Mouse (Mus musculus) MEL (cell line): ENCODE data around the gene Tbx3.

Experiments
- CTCF ChIP-seq, 3 experiments: IDR thresholded peaks in 2 of 3; conservative IDR thresholded peaks in 1 of 3; 2 replicates each; pipeline ENCODE4 v1.5.1; 2011 to 2012; ENCODE audit warnings: low read length in 3 of 3, low read depth in 2 of 3, mild to moderate bottlenecking in 2 of 3, improper control_type of control experiment in 1 of 3, inconsistent platforms in 1 of 3, mixed read lengths in 1 of 3, moderate library complexity in 1 of 3; ENCODE audit not compliant: control insufficient read depth in 1 of 3, insufficient read depth in 1 of 3, poor library complexity in 1 of 3, severe bottlenecking in 1 of 3
- EP300 ChIP-seq, 2 experiments: IDR thresholded peaks; 2 replicates each; pipeline ENCODE4 v1.6.1; 2011; ENCODE audit warnings: improper control_type of control experiment in 2 of 2, low read length in 2 of 2, low read depth in 1 of 2, mild to moderate bottlenecking in 1 of 2
- RCOR1 ChIP-seq: IDR thresholded peaks from 2 replicates; pipeline ENCODE4 v1.6.1; 2012; ENCODE audit warnings: low read depth, mild to moderate bottlenecking, inconsistent platforms, low read length, improper control_type of control experiment
- TBP ChIP-seq: IDR thresholded peaks from 2 replicates; pipeline ENCODE4 v1.8.0; 2011; ENCODE audit warnings: low read depth, low read length, improper control_type of control experiment
- TCF12 ChIP-seq: IDR thresholded peaks from 2 replicates; pipeline ENCODE4 v1.6.1; 2014; ENCODE audit warnings: low read depth, mild to moderate bottlenecking, inconsistent platforms, low read length, improper control_type of control experiment, moderate library complexity
- ZNF384 ChIP-seq: IDR thresholded peaks from 2 replicates; pipeline ENCODE4 v1.6.1; 2012; ENCODE audit warnings: low read depth, mild to moderate bottlenecking, inconsistent platforms, low read length, improper control_type of control experiment

DNA sequence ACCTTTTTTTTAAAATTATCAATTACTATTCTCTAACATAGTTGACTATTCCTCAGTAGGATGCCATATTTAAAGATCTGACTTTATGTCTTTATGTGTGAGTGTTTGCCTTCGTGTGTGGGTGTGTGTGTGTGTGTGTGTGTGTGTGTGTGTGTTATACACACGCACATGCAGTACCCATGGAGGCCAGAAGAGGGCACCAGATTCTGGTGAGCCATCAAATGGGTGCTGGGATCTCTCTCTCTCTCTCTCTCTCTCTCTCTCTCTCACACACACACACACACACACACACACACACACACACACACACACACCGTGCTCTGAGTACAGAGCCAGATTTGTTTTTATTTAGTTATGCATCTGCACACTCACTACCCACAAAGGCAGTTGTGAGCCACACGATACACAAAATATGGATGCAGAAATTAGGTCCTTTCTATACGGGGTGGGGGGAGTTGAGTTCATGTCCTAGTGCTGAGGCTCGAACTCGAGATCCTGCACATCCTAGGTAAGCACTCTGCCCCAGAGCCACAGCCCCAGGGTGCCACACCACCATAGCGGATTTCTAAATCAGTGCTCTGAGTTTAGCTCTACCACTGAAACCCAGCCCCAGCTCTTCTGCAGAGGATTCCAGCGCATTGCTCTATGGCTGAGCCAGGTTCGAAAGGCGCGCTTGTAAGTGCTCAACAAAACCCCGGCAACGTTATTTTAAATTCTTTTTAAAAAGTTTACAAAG is 38.5 kb downstream of the Tbx3 start:
- no peak for TF ChIP-seq TBP
- no peak for TF ChIP-seq ZNF384
- TF ChIP-seq CTCF (IDR thresholded peaks at IDR 0.05 in 2 of 3, conservative IDR thresholded peaks at IDR 0.05 in 1 of 3; ENCODE audit: control insufficient read depth in 1 of 3, insufficient read depth in 1 of 3, low read depth in 2 of 3, low read length in 3 of 3, poor library complexity in 1 of 3, severe bottlenecking in 1 of 3): peak in 1 of 3 experiments; percentile 20; a peak in 1 of 6 replicates
- TF ChIP-seq EP300 (IDR thresholded peaks at IDR 0.05; ENCODE audit: low read depth in 1 of 2, low read length in 2 of 2): no peak
- TF ChIP-seq TCF12: no peak
- TF ChIP-seq RCOR1: no peak
